Mouse (Mus musculus) liver, postnatal 0 days (tissue): ENCODE results near the gene Rnf223. TPM values are rescaled to one million over a fixed set of nuclear protein-coding genes. Genes with fewer than 3 reads are reported as not detected.

Source experiments
- ATAC-seq: fragments of 200-750 bp; cut with Nextera tagmentation; 2 replicates; pipeline ENCODE4 v1.8.0; 2017; ENCODE audit warnings: mild to moderate bottlenecking, moderate library complexity
- DNase-seq: peaks from one replicate; pipeline ENCODE4 v3.0.0-alpha.2; 2016
- H3K27ac ChIP-seq: fragments of 300-500 bp; sonication (generic); 2 replicates; pipeline ENCODE4 v1.5.1; 2014; ENCODE audit warnings: antibody characterized with exemption, moderate library complexity, mild to moderate bottlenecking, low read depth
- H3K27me3 ChIP-seq: fragments of 300-500 bp; sonication (generic); 2 replicates; pipeline ENCODE4 v1.6.1; 2014; ENCODE audit warnings: low read length, control low read depth, mixed read lengths; ENCODE audit not compliant: insufficient read depth
- H3K36me3 ChIP-seq: fragments of 300-500 bp; sonication (generic); replicated peaks from 2 replicates; pipeline ENCODE4 v1.6.1; 2014; ENCODE audit warnings: mild to moderate bottlenecking, control low read depth, low read length, moderate library complexity, mixed read lengths; ENCODE audit not compliant: insufficient read depth
- H3K4me1 ChIP-seq: fragments of 300-500 bp; sonication (generic); 2 replicates; pipeline ENCODE4 v1.6.1; 2014; ENCODE audit warnings: antibody characterized with exemption, mild to moderate bottlenecking, control low read depth; ENCODE audit not compliant: insufficient read depth
- H3K4me2 ChIP-seq: fragments of 300-500 bp; sonication (generic); 2 replicates; pipeline ENCODE4 v1.6.1; 2014; ENCODE audit warnings: low read depth, mild to moderate bottlenecking, low read length, moderate library complexity, mixed read lengths
- H3K4me3 ChIP-seq: fragments of 300-500 bp; sonication (generic); 2 replicates; pipeline ENCODE4 v1.5.1; 2014; ENCODE audit warnings: low read depth, low read length
- H3K9ac ChIP-seq: fragments of 300-500 bp; sonication (generic); replicated peaks from 2 replicates; pipeline ENCODE4 v1.6.1; 2014; ENCODE audit warnings: mild to moderate bottlenecking, moderate library complexity
- H3K9me3 ChIP-seq: fragments of 300-500 bp; sonication (generic); 2 replicates; pipeline ENCODE4 v1.6.1; 2016; ENCODE audit warnings: mild to moderate bottlenecking, control low read depth, low read length, mixed read lengths
- CTCF ChIP-seq: sonication (generic); IDR thresholded peaks from 2 replicates; pipeline ENCODE4 v1.5.1; 2016; ENCODE audit warnings: antibody characterized with exemption, low read depth
- EP300 ChIP-seq: IDR thresholded peaks from 2 replicates; pipeline ENCODE4 v1.6.1; 2016; ENCODE audit warnings: antibody characterized with exemption, low read depth, mild to moderate bottlenecking
- WGBS: fragments of 180-500 bp; shearing (Covaris S2); extraction: QIAGEN DNeasy Blood & Tissue Kit; methylation state at CpG from one replicate; pipeline ENCODE4 v1.1.7; 2014; ENCODE audit not compliant: insufficient replicate concordance; 5-methylcytosine and 5-hydroxymethylcytosine counted together
- polyA plus RNA-seq: library from polyadenylated mRNA; unstranded; fragments of >200 nt; fragmentation: Nextera tagmentation; extraction: Ambion mirVana; gene quantifications from 2 replicates; pipeline ENCODE4 v1.2.1, GENCODE M21; 2015

Gene Rnf223
- polyA plus RNA-seq, 1 experiment from 2014 or later: 0.06 TPM

DNA sequence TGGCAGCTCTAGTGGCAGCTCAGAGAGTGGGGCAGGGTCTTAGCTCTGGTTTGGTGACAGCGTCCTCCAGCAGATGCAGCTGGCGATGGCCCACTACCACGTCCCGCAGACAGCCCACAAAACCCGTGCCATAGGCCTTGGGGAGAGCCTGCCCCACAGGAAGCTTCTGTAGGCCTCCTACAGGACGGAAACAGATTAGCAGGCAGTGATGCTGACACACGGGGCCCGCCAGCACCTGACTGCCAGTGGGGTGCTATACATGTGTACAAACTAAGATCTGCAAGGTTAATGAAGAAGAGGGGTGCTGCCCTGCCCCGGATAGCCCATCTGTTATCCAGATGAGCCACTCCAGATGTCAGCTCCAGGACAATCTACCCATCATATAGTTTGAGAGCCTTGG, 36.2 kb downstream of the Rnf223 start:
- TF ChIP-seq EP300: no peak
- TF ChIP-seq CTCF: peak; percentile 37
- H3K27ac ChIP-seq: no peak overlapping the region
- no peaks in the 10 kb centered on the region for H3K27me3 ChIP-seq
- no peak for ATAC-seq
- H3K4me1 ChIP-seq: no peaks in the 10 kb centered on the region
- no peak overlapping the region for H3K4me2 ChIP-seq
- DNase-seq: no peak
- H3K9ac ChIP-seq: no peak overlapping the region
- whole genome bisulfite sequencing: 65% methylated on average over 9 of the region's 9 CpGs
- no peaks in the 10 kb centered on the region for H3K9me3 ChIP-seq
- no peak overlapping the region for H3K4me3 ChIP-seq
- H3K36me3 ChIP-seq: peaks cover 11% of the 10 kb centered on the region

- no peak for DNase-seq
- peaks cover 21% of the 10 kb centered on the region for H3K36me3 ChIP-seq
- H3K4me3 ChIP-seq: no peak overlapping the region
- TF ChIP-seq CTCF (no peak), EP300 (no peak)
- no peak overlapping the region for H3K4me2 ChIP-seq
- WGBS: 82% methylated on average over 8 of the region's 8 CpGs
- no peaks in the 10 kb centered on the region for H3K4me1 ChIP-seq
- no peaks in the 10 kb centered on the region for H3K27me3 ChIP-seq
- H3K9me3 ChIP-seq: no peaks in the 10 kb centered on the region
- no peak overlapping the region for H3K9ac ChIP-seq
- ATAC-seq: no peak
- no peak overlapping the region for H3K27ac ChIP-seq
Observed at GRCm38 (mm10) chr4:156168611-156169010, 38.3 kb downstream of the Rnf223 start.

DNA sequence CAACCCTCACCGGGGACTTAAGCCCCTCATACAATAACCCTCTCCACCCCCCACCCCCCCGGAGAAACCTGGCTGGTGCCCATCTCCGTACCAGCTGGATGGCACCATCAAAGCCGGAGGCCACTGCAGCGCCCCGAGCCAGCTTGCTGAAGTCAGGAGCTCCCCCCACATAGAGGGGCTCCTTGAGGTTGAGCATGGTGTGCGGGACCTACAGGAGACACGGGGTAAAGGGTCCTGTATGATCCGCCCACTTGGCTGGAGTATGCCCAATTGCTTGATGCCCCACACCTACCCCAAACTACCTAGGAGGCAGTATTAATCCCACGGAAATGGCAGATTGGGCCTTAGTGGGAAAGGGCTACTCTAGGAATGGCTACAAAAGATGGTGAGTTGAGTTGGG, 38.8 kb downstream of the Rnf223 start:
- TF ChIP-seq EP300 (no peak), CTCF (no peak)
- H3K9ac ChIP-seq: no peak overlapping the region
- H3K27ac ChIP-seq: no peak overlapping the region
- H3K9me3 ChIP-seq: no peaks in the 10 kb centered on the region
- H3K4me1 ChIP-seq: no peaks in the 10 kb centered on the region
- DNase-seq (no peak), ATAC-seq (no peak)
- H3K4me3 ChIP-seq: no peak overlapping the region
- H3K36me3 ChIP-seq: peaks cover 21% of the 10 kb centered on the region
- no peak overlapping the region for H3K4me2 ChIP-seq
- 87% methylated on average over 10 of the region's 10 CpGs for WGBS
- H3K27me3 ChIP-seq: no peaks in the 10 kb centered on the region

- no peaks in the 10 kb centered on the region for H3K4me1 ChIP-seq
- H3K27me3 ChIP-seq: no peaks in the 10 kb centered on the region
- H3K27ac ChIP-seq: no peak overlapping the region
- ATAC-seq (no peak), DNase-seq (no peak)
- no peak for TF ChIP-seq EP300
- no peak for TF ChIP-seq CTCF
- H3K9me3 ChIP-seq: no peaks in the 10 kb centered on the region
- no peak overlapping the region for H3K4me2 ChIP-seq
- 90% methylated on average over 11 of the region's 11 CpGs for WGBS
- H3K36me3 ChIP-seq: peaks cover 22% of the 10 kb centered on the region
- H3K9ac ChIP-seq: no peak overlapping the region
- H3K4me3 ChIP-seq: no peak overlapping the region
Observed at GRCm38 (mm10) chr4:156171828-156172227, 41.5 kb downstream of the Rnf223 start.

- no peak for DNase-seq
- Histone ChIP-seq H3K4me3 (no peak overlapping the region), H3K9me3 (no peaks in the 10 kb centered on the region), H3K36me3 (peaks cover 8% of the 10 kb centered on the region), H3K27me3 (no peaks in the 10 kb centered on the region), H3K9ac (no peak overlapping the region), H3K27ac (no peak overlapping the region), H3K4me2 (no peak overlapping the region), H3K4me1 (no peaks in the 10 kb centered on the region)
- TF ChIP-seq EP300 (no peak), CTCF (no peak)
- 95% methylated on average over 9 of the region's 9 CpGs for WGBS
- ATAC-seq: no peak
Observed at GRCm38 (mm10) chr4:156177630-156178029, 47.3 kb downstream of the Rnf223 start.

Other genes with a start within 250 kb of the Rnf223 start
- gene Pusl1, start 238.7 kb upstream of the Rnf223 start, polyA plus RNA-seq: 14.1 and 15.3 TPM in 2 replicates
- gene Acap3, start 238.7 kb upstream of the Rnf223 start, polyA plus RNA-seq: 2.1 and 2.8 TPM in 2 replicates
- gene Ube2j2, start 186.7 kb upstream of the Rnf223 start, polyA plus RNA-seq: 45.9 and 56.7 TPM in 2 replicates
- gene C1qtnf12, start 168.2 kb upstream of the Rnf223 start, polyA plus RNA-seq: 39.5 and 39.7 TPM in 2 replicates
- 3.5 and 4.7 TPM in 2 replicates for gene B3galt6, start 137.9 kb upstream of the Rnf223 start, polyA plus RNA-seq
- 91.5 and 94.2 TPM in 2 replicates for gene Sdf4, start 137.6 kb upstream of the Rnf223 start, polyA plus RNA-seq
- gene Tnfrsf4, start 116.7 kb upstream of the Rnf223 start, polyA plus RNA-seq: 0.26 and 0.36 TPM in 2 replicates
- 0.78 and 1.2 TPM in 2 replicates for gene Tnfrsf18, start 104.3 kb upstream of the Rnf223 start, polyA plus RNA-seq
- 0.15 and 0.31 TPM in 2 replicates for gene Ttll10, start 71.1 kb upstream of the Rnf223 start, polyA plus RNA-seq
- 3.1 and 3.9 TPM in 2 replicates for gene 9430015G10Rik, start 20.5 kb upstream of the Rnf223 start, polyA plus RNA-seq
- gene Agrn, start 67.0 kb downstream of the Rnf223 start, polyA plus RNA-seq: 4.4 and 5.2 TPM in 2 replicates
- gene Isg15, start 70.3 kb downstream of the Rnf223 start, polyA plus RNA-seq: 33.0 and 39.8 TPM in 2 replicates
- 1.7 and 1.9 TPM in 2 replicates for gene AW011738, start 72.8 kb downstream of the Rnf223 start, polyA plus RNA-seq
- 0.08 and 0.19 TPM in 2 replicates for gene Perm1, start 85.4 kb downstream of the Rnf223 start, polyA plus RNA-seq
- 2.0 and 2.3 TPM in 2 replicates for gene Plekhn1, start 104.3 kb downstream of the Rnf223 start, polyA plus RNA-seq
- 20.5 and 22.3 TPM in 2 replicates for gene Noc2l, start 105.5 kb downstream of the Rnf223 start, polyA plus RNA-seq
- 9.7 and 10.3 TPM in 2 replicates for gene Samd11, start 125.1 kb downstream of the Rnf223 start, polyA plus RNA-seq
- gene Vmn2r-ps159, start 200.6 kb downstream of the Rnf223 start, polyA plus RNA-seq: not detected in 2 replicates